Mouse (Mus musculus) heart, postnatal 14 days (tissue): ENCODE data around the gene Rtp3. TPM values are rescaled to one million over a fixed set of nuclear protein-coding genes. Genes with fewer than 3 reads are reported as not detected.
A peak's percentile ranks its signal among the peaks of the same experiment; 100 is the strongest.

Experiments used
- DNase-seq, 2 experiments: peaks; one replicate each; pipeline ENCODE4 v3.0.0; 2021 to 2022
- intact Hi-C: fragments of 180-260 bp; cut with DNase I; formaldehyde crosslinking; loops from one replicate; pipeline ENCODE4 v1.15.1; 2025
- long read RNA-seq, 2 experiments: library from polyadenylated mRNA; stranded (forward); transcript quantifications; one replicate each; pipeline ENCODE4 v2.0.0; 2021
- total RNA-seq, 2 experiments: library from RNA; stranded (reverse); gene quantifications; 2 replicates each; pipeline ENCODE4 v1.2.3; 2021

The Rtp3 gene
- 1 to 10 TPM; 3.0 to 5.2 TPM for total RNA-seq
- long read RNA-seq, experiment 1: 0 reads
- long read RNA-seq, experiment 2: 0 reads

GRCm38 (mm10) chr9:110990204-110990603 is at the start of gene Rtp3:
Gene Rtp3, minus strand, starts transcription at chr9:110990583.
- peak; percentile 42 to 57 for DNase-seq
- intact Hi-C loops: no loop called here

- intact Hi-C loops: no loop called here
- DNase-seq: peak; percentile 42 to 48
These were observed 49.6 kb upstream of the Rtp3 start for GRCm38 (mm10) chr9:111039966-111040365.

GRCm38 (mm10) chr9:111033717-111034116 is 43.3 kb upstream of the Rtp3 start:
- intact Hi-C loops: no loop called here
- DNase-seq: no peak

- intact Hi-C loops: no loop called here
These were observed 36.4 kb upstream of the Rtp3 start for GRCm38 (mm10) chr9:111026791-111027190.

GRCm38 (mm10) chr9:111019022-111019421 is 28.6 kb upstream of the Rtp3 start, which contains the start of gene Ltf:
Gene Ltf, plus strand, starts transcription at chr9:111019271.
- no peak for DNase-seq
- intact Hi-C loops: no loop called here

More at GRCm38 (mm10) chr9:111026791-111027190, 36.4 kb upstream of the Rtp3 start:
- DNase-seq: no peak

GRCm38 (mm10) chr9:111015658-111016057 is 25.3 kb upstream of the Rtp3 start:
- no peak for DNase-seq
- intact Hi-C loops: no loop called here

GRCm38 (mm10) chr9:111012041-111012440 is 21.7 kb upstream of the Rtp3 start:
- DNase-seq: no peak
- intact Hi-C loops: no loop called here

GRCm38 (mm10) chr9:111011550-111011949 is 21.2 kb upstream of the Rtp3 start:
- no peak for DNase-seq
- intact Hi-C loops: no loop called here

GRCm38 (mm10) chr9:111009763-111010162 is 19.4 kb upstream of the Rtp3 start:
- no peak for DNase-seq
- intact Hi-C loops: no loop called here

GRCm38 (mm10) chr9:111006544-111006943 is 16.2 kb upstream of the Rtp3 start:
- intact Hi-C loops: no loop called here
- no peak for DNase-seq

- no peak for DNase-seq
- intact Hi-C loops: no loop called here
These were observed 12.9 kb upstream of the Rtp3 start for GRCm38 (mm10) chr9:111003279-111003678.

- no peak for DNase-seq
- intact Hi-C loops: no loop called here
These were observed 11.2 kb upstream of the Rtp3 start for GRCm38 (mm10) chr9:111001621-111002020.

- intact Hi-C loops: loop anchor here (5.0 kb wide), 2 partner anchors 78 to 247 kb away; no protein-coding TSS in a partner anchor
- peak; percentile 20 to 43 for DNase-seq
These were observed 9.5 kb upstream of the Rtp3 start for GRCm38 (mm10) chr9:110999856-111000255.

- no peak for DNase-seq
- intact Hi-C loops: loop anchor here (5.0 kb wide), 2 partner anchors 77 to 248 kb away; no protein-coding TSS in a partner anchor
These were observed 8.7 kb upstream of the Rtp3 start for GRCm38 (mm10) chr9:110999056-110999455.

- DNase-seq: peak; percentile 73 to 86
- intact Hi-C loops: loop anchor here (1.0 to 5.0 kb wide), 3 partner anchors 75 to 250 kb away; no protein-coding TSS in a partner anchor
These were observed 6.9 kb upstream of the Rtp3 start for GRCm38 (mm10) chr9:110997245-110997644.

- DNase-seq: peak; percentile 69 to 77
- intact Hi-C loops: loop anchor here (5.0 kb wide), 2 partner anchors 72 to 253 kb away; no protein-coding TSS in a partner anchor
These were observed 4.4 kb upstream of the Rtp3 start for GRCm38 (mm10) chr9:110994716-110995172.

- no peak for DNase-seq
- intact Hi-C loops: no loop called here
These were observed 2.9 kb upstream of the Rtp3 start for GRCm38 (mm10) chr9:110993281-110993709.

- no peak for DNase-seq
- intact Hi-C loops: no loop called here
These were observed 840 bp downstream of the Rtp3 start for GRCm38 (mm10) chr9:110989543-110989942.

- no peak for DNase-seq
- intact Hi-C loops: no loop called here
These were observed 1.2 kb downstream of the Rtp3 start for GRCm38 (mm10) chr9:110989141-110989540.

GRCm38 (mm10) chr9:110988078-110988477 is 2.3 kb downstream of the Rtp3 start:
- intact Hi-C loops: no loop called here
- DNase-seq: no peak

GRCm38 (mm10) chr9:110987331-110987730 is 3.1 kb downstream of the Rtp3 start:
- intact Hi-C loops: no loop called here

GRCm38 (mm10) chr9:110985951-110986350 is 4.4 kb downstream of the Rtp3 start:
- no peak for DNase-seq
- intact Hi-C loops: no loop called here

More at GRCm38 (mm10) chr9:110987331-110987730, 3.1 kb downstream of the Rtp3 start:
- no peak for DNase-seq
